In genomic region chr12:111434164-111434744, GRCm38 (mm10) we compare ENCODE assay signal across 10 mouse cellular contexts. TPM values are rescaled to one million over a fixed set of nuclear protein-coding genes. Genes with fewer than 3 reads are reported as not detected.
A peak's percentile ranks its signal among the peaks of the same experiment; 100 is the strongest.
DNase-seq lines count a peak whose midpoint lies in the region; ATAC-seq and TF ChIP-seq lines count a peak whose summit lies in the region.
"Had no signal": no experiment of that assay in that cellular context is flagged by ENCODE, and none has a peak within 500 bp of the region (broad histone marks: within the 10 kb centered on the region; RNA-seq: fewer than 3 reads in every experiment).

No protein-coding gene starts in this region.

- WGBS in forebrain, embryonic 10.5 days, result 27% methylated on average over 6 of the region's 7 CpGs
- WGBS in forebrain, embryonic 11.5 days, result 26% methylated on average over 7 of the region's 7 CpGs
- 35% methylated on average over 6 of the region's 7 CpGs for WGBS in lung, postnatal 0 days
- WGBS in intestine, embryonic 16.5 days, result 27% methylated on average over 6 of the region's 7 CpGs
- WGBS in neural tube, embryonic 14.5 days, result 25% methylated on average over 6 of the region's 7 CpGs

- no peak overlapping the region for H3K4me3 ChIP-seq in forebrain, embryonic 10.5 days
- H3K4me3 ChIP-seq in forebrain, embryonic 11.5 days (ENCODE audit: low read depth, low read length), result no peak overlapping the region
- H3K4me3 ChIP-seq in lung, postnatal 0 days (ENCODE audit: low read depth, low read length), result no peak overlapping the region
- H3K4me3 ChIP-seq in intestine, embryonic 16.5 days (ENCODE audit: low read length), result no peak overlapping the region
- no peak overlapping the region for H3K4me3 ChIP-seq in neural tube, embryonic 14.5 days (ENCODE audit: low read depth, low read length)

- no peaks in the 10 kb centered on the region for H3K9me3 ChIP-seq in forebrain, embryonic 10.5 days
- H3K9me3 ChIP-seq in forebrain, embryonic 11.5 days (ENCODE audit: control insufficient read depth, low read length), result no peaks in the 10 kb centered on the region
- H3K9me3 ChIP-seq in lung, postnatal 0 days (ENCODE audit: low read length), result no peaks in the 10 kb centered on the region
- H3K9me3 ChIP-seq in intestine, embryonic 16.5 days (ENCODE audit: control insufficient read depth, low read length), result no peaks in the 10 kb centered on the region
- no peaks in the 10 kb centered on the region for H3K9me3 ChIP-seq in neural tube, embryonic 14.5 days (ENCODE audit: control insufficient read depth, low read length)

- no peak overlapping the region for H3K9ac ChIP-seq in forebrain, embryonic 11.5 days (ENCODE audit: low read length)
- H3K9ac ChIP-seq in lung, postnatal 0 days (replicated peaks; ENCODE audit: low read depth), result no peak overlapping the region
- no peak overlapping the region for H3K9ac ChIP-seq in intestine, embryonic 16.5 days (ENCODE audit: low read depth, low read length)
- no peak overlapping the region for H3K9ac ChIP-seq in neural tube, embryonic 14.5 days (replicated peaks; ENCODE audit: low read depth, low read length)

- peak overlapping the region; percentile 52 for H3K27ac ChIP-seq in forebrain, embryonic 10.5 days
- H3K27ac ChIP-seq in forebrain, embryonic 11.5 days (ENCODE audit: low read depth, low read length), result no peak overlapping the region
- H3K27ac ChIP-seq in lung, postnatal 0 days (ENCODE audit: low read length), result peak overlapping the region; percentile 27; the same call in 1 of the 2 replicates
- peak overlapping the region; percentile 45; the same call in 1 of the 2 replicates for H3K27ac ChIP-seq in intestine, embryonic 16.5 days (ENCODE audit: low read length)
- H3K27ac ChIP-seq in neural tube, embryonic 14.5 days (ENCODE audit: low read depth, low read length), result no peak overlapping the region

- H3K36me3 ChIP-seq in forebrain, embryonic 10.5 days (replicated peaks), result no peaks in the 10 kb centered on the region
- H3K36me3 ChIP-seq in forebrain, embryonic 11.5 days (ENCODE audit: control insufficient read depth, insufficient read depth, low read length), result no peaks in the 10 kb centered on the region
- no peaks in the 10 kb centered on the region for H3K36me3 ChIP-seq in lung, postnatal 0 days (ENCODE audit: insufficient read depth, low read length)
- no peaks in the 10 kb centered on the region for H3K36me3 ChIP-seq in intestine, embryonic 16.5 days (ENCODE audit: control insufficient read depth, insufficient read depth, low read length)
- no peaks in the 10 kb centered on the region for H3K36me3 ChIP-seq in neural tube, embryonic 14.5 days (ENCODE audit: control insufficient read depth, insufficient read depth, low read length)

- no peak for TF ChIP-seq EP300 in lung, postnatal 0 days (IDR thresholded peaks at IDR 0.05)

- no peak for DNase-seq in forebrain, embryonic 10.5 days (ENCODE audit: extremely low spot score, low spot score)
- no peak for DNase-seq in forebrain, embryonic 11.5 days (ENCODE audit: low spot score)
- DNase-seq in lung, postnatal 0 days (ENCODE audit: low spot score), result no peak
- no peak for DNase-seq in lung, postnatal 10 days
- no peak for DNase-seq in MN1 (ENCODE audit: low spot score)
- DNase-seq in Muller cell, postnatal 12 days (ENCODE audit: inconsistent ontology term), result no peak
- DNase-seq: adrenal gland, adult 8-10 months had no signal

- no peak for ATAC-seq in forebrain, embryonic 11.5 days (replicated peaks; ENCODE audit: low FRiP score)
- ATAC-seq in lung, postnatal 0 days, result no peak
- ATAC-seq in intestine, embryonic 16.5 days, result no peak
- ATAC-seq in neural tube, embryonic 14.5 days (ENCODE audit: low read depth), result 0 out of 2 replicates have a peak, but pooled peaks have one; percentile 35
- ATAC-seq: inflammation-experienced regulatory T-cells, adult 6 months had no signal

- no peak for TF ChIP-seq CTCF in lung, postnatal 0 days (IDR thresholded peaks at IDR 0.05)

- H3K27me3 ChIP-seq in forebrain, embryonic 10.5 days (ENCODE audit: poor library complexity, severe bottlenecking), result peaks cover 96% of the 10 kb centered on the region
- H3K27me3 ChIP-seq in forebrain, embryonic 11.5 days (ENCODE audit: control insufficient read depth, insufficient read depth, low read length), result peaks cover 26% of the 10 kb centered on the region
- H3K27me3 ChIP-seq in lung, postnatal 0 days (replicated peaks; ENCODE audit: insufficient read depth, low read length), result peaks cover 8% of the 10 kb centered on the region; the same call in 1 of the 2 replicates
- peaks cover 26% of the 10 kb centered on the region for H3K27me3 ChIP-seq in intestine, embryonic 16.5 days (replicated peaks; ENCODE audit: control insufficient read depth, insufficient read depth, low read length)
- peaks cover 32% of the 10 kb centered on the region for H3K27me3 ChIP-seq in neural tube, embryonic 14.5 days (ENCODE audit: control insufficient read depth, insufficient read depth, low read length)

- no peak overlapping the region for H3K4me2 ChIP-seq in forebrain, embryonic 11.5 days (ENCODE audit: low read depth, low read length, severe bottlenecking)
- H3K4me2 ChIP-seq in lung, postnatal 0 days (replicated peaks; ENCODE audit: low read depth, low read length), result 0 out of 2 replicates have a peak overlapping the region, but pooled peaks have one; percentile 3
- H3K4me2 ChIP-seq in intestine, embryonic 16.5 days (ENCODE audit: low read depth, low read length), result no peak overlapping the region
- H3K4me2 ChIP-seq in neural tube, embryonic 14.5 days (ENCODE audit: low read depth, low read length), result no peak overlapping the region

- H3K4me1 ChIP-seq in forebrain, embryonic 10.5 days, result peaks cover 58% of the 10 kb centered on the region
- H3K4me1 ChIP-seq in forebrain, embryonic 11.5 days (replicated peaks; ENCODE audit: control insufficient read depth, insufficient read depth, low read length), result peaks cover 7% of the 10 kb centered on the region; the same call in 1 of the 2 replicates
- H3K4me1 ChIP-seq in lung, postnatal 0 days (ENCODE audit: insufficient read depth, low read depth, low read length), result peaks cover 11% of the 10 kb centered on the region
- H3K4me1 ChIP-seq in intestine, embryonic 16.5 days (ENCODE audit: control insufficient read depth, insufficient read depth, low read length), result peaks cover 52% of the 10 kb centered on the region
- peaks cover 4% of the 10 kb centered on the region; the same call in 1 of the 2 replicates for H3K4me1 ChIP-seq in neural tube, embryonic 14.5 days (ENCODE audit: control insufficient read depth, insufficient read depth, low read length)

RNA-seq across cellular contexts. Expression of gene Tnfaip2, which starts 8.0 kb away (rescaled TPM):
- polyA plus RNA-seq in forebrain, embryonic 10.5 days (2016; fragmentation: Nextera tagmentation; extraction: Ambion mirVana), result 2.1 and 4.4 TPM in 2 replicates
- 1.5 and 2.0 TPM in 2 replicates for polyA plus RNA-seq in forebrain, embryonic 11.5 days (2014; fragmentation: Nextera tagmentation; extraction: Ambion mirVana)
- 17.0 and 26.3 TPM in 2 replicates for polyA plus RNA-seq in lung, postnatal 0 days (2015; fragmentation: Nextera tagmentation; extraction: Ambion mirVana)
- polyA plus RNA-seq in intestine, embryonic 16.5 days (2015; fragmentation: Nextera tagmentation; extraction: Ambion mirVana), result 2.7 and 3.5 TPM in 2 replicates
- polyA plus RNA-seq in neural tube, embryonic 14.5 days (2014; fragmentation: Nextera tagmentation; extraction: Ambion mirVana), result 0.81 TPM in 1 of 2 replicates, not detected in the other
- polyA plus RNA-seq: inflammation-experienced regulatory T-cells, adult 6 months had no signal

RNA-seq across cellular contexts. Expression of gene Exoc3l4, which starts 17.4 kb away (rescaled TPM):
- polyA plus RNA-seq in forebrain, embryonic 10.5 days (2016; fragmentation: Nextera tagmentation; extraction: Ambion mirVana), result 5.2 and 5.6 TPM in 2 replicates
- polyA plus RNA-seq in forebrain, embryonic 11.5 days (2014; fragmentation: Nextera tagmentation; extraction: Ambion mirVana), result 3.0 and 3.3 TPM in 2 replicates
- polyA plus RNA-seq in lung, postnatal 0 days (2015; fragmentation: Nextera tagmentation; extraction: Ambion mirVana), result 21.3 and 24.4 TPM in 2 replicates
- 20.4 and 29.1 TPM in 2 replicates for polyA plus RNA-seq in intestine, embryonic 16.5 days (2015; fragmentation: Nextera tagmentation; extraction: Ambion mirVana)
- 1.2 and 2.0 TPM in 2 replicates for polyA plus RNA-seq in neural tube, embryonic 14.5 days (2014; fragmentation: Nextera tagmentation; extraction: Ambion mirVana)
- polyA plus RNA-seq: inflammation-experienced regulatory T-cells, adult 6 months had no signal

RNA-seq across cellular contexts. Expression of gene Lbhd2, which starts 27.6 kb away (rescaled TPM):
- polyA plus RNA-seq in forebrain, embryonic 10.5 days (2016; fragmentation: Nextera tagmentation; extraction: Ambion mirVana), result 0.25 TPM in 1 of 2 replicates, not detected in the other
- not detected in 2 replicates for polyA plus RNA-seq in forebrain, embryonic 11.5 days (2014; fragmentation: Nextera tagmentation; extraction: Ambion mirVana)
- polyA plus RNA-seq in lung, postnatal 0 days (2015; fragmentation: Nextera tagmentation; extraction: Ambion mirVana), result 0.37 and 1.1 TPM in 2 replicates
- polyA plus RNA-seq in intestine, embryonic 16.5 days (2015; fragmentation: Nextera tagmentation; extraction: Ambion mirVana), result 1.2 TPM in 2 replicates
- polyA plus RNA-seq in neural tube, embryonic 14.5 days (2014; fragmentation: Nextera tagmentation; extraction: Ambion mirVana), result 0.43 and 1.5 TPM in 2 replicates

RNA-seq across cellular contexts. Expression of gene Gm266, which starts 51.4 kb away (rescaled TPM):
- 7.1 and 9.8 TPM in 2 replicates for polyA plus RNA-seq in forebrain, embryonic 10.5 days (2016; fragmentation: Nextera tagmentation; extraction: Ambion mirVana)
- polyA plus RNA-seq in forebrain, embryonic 11.5 days (2014; fragmentation: Nextera tagmentation; extraction: Ambion mirVana), result 4.7 and 5.0 TPM in 2 replicates
- polyA plus RNA-seq in lung, postnatal 0 days (2015; fragmentation: Nextera tagmentation; extraction: Ambion mirVana), result 1.9 and 2.7 TPM in 2 replicates
- polyA plus RNA-seq in intestine, embryonic 16.5 days (2015; fragmentation: Nextera tagmentation; extraction: Ambion mirVana), result 11.7 and 12.2 TPM in 2 replicates
- 1.3 and 1.5 TPM in 2 replicates for polyA plus RNA-seq in neural tube, embryonic 14.5 days (2014; fragmentation: Nextera tagmentation; extraction: Ambion mirVana)
- polyA plus RNA-seq: inflammation-experienced regulatory T-cells, adult 6 months had no signal

RNA-seq across cellular contexts. Expression of gene Cdc42bpb, which starts 56.7 kb away (rescaled TPM):
- 30.1 and 30.3 TPM in 2 replicates for polyA plus RNA-seq in forebrain, embryonic 10.5 days (2016; fragmentation: Nextera tagmentation; extraction: Ambion mirVana)
- 42.7 and 44.0 TPM in 2 replicates for polyA plus RNA-seq in forebrain, embryonic 11.5 days (2014; fragmentation: Nextera tagmentation; extraction: Ambion mirVana)
- polyA plus RNA-seq in lung, postnatal 0 days (2015; fragmentation: Nextera tagmentation; extraction: Ambion mirVana), result 29.0 and 32.5 TPM in 2 replicates
- 30.1 and 32.5 TPM in 2 replicates for polyA plus RNA-seq in intestine, embryonic 16.5 days (2015; fragmentation: Nextera tagmentation; extraction: Ambion mirVana)
- 43.4 and 54.1 TPM in 2 replicates for polyA plus RNA-seq in neural tube, embryonic 14.5 days (2014; fragmentation: Nextera tagmentation; extraction: Ambion mirVana)

Comparison
In these comparisons a context has a peak if more than half of its experiments do, and no peak if none do; other contexts are left out.
1. H3K27ac ChIP-seq: peak in forebrain, embryonic 10.5 days (single experiment), lung, postnatal 0 days (single experiment) and intestine, embryonic 16.5 days (single experiment); none in forebrain, embryonic 11.5 days (single experiment) and neural tube, embryonic 14.5 days (single experiment).